Mouse (Mus musculus): ENCODE results near the gene Olfr875. TPM values are rescaled to one million over a fixed set of nuclear protein-coding genes. Genes with fewer than 3 reads are reported as not detected.

Gene Olfr875
- total RNA-seq, 1 experiment from 2014 or later = not detected

Other genes starting within 250 kb of the Olfr875 start
- gene Esam, start 243.8 kb upstream of the Olfr875 start, total RNA-seq (2021) = 64.0 and 81.0 TPM in 2 replicates
- gene Vsig2, start 232.6 kb upstream of the Olfr875 start, total RNA-seq (2021) = 5.2 and 9.1 TPM in 2 replicates
- 3.6 and 4.8 TPM in 2 replicates for gene Nrgn, start 219.0 kb upstream of the Olfr875 start, total RNA-seq (2021)
- gene Siae, start 216.2 kb upstream of the Olfr875 start, total RNA-seq (2021) = 12.4 and 14.7 TPM in 2 replicates
- 4.9 and 5.0 TPM in 2 replicates for gene Spa17, start 158.1 kb upstream of the Olfr875 start, total RNA-seq (2021)
- gene Tbrg1, start 114.5 kb upstream of the Olfr875 start, total RNA-seq (2021) = 86.0 and 99.4 TPM in 2 replicates
- gene Panx3, start 102.6 kb upstream of the Olfr875 start, total RNA-seq (2021) = 0.19 TPM in 2 replicates
- not detected in 2 replicates for gene Olfr160, start 55.6 kb upstream of the Olfr875 start, total RNA-seq (2021)
- not detected in 2 replicates for gene Olfr874, start 26.8 kb upstream of the Olfr875 start, total RNA-seq (2021)
- not detected in 2 replicates for gene Olfr876, start 31.2 kb downstream of the Olfr875 start, total RNA-seq (2021)
- gene Olfr877, start 82.4 kb downstream of the Olfr875 start, total RNA-seq (2021) = not detected in 2 replicates
- not detected in 2 replicates for gene Olfr145, start 124.9 kb downstream of the Olfr875 start, total RNA-seq (2021)
- not detected in 2 replicates for gene Olfr878, start 146.0 kb downstream of the Olfr875 start, total RNA-seq (2021)
- not detected in 2 replicates for gene Olfr881, start 220.0 kb downstream of the Olfr875 start, total RNA-seq (2021)

Data from adrenal gland, postnatal 14 days (tissue).